Mouse (Mus musculus): ENCODE data around the gene Rilpl1.

DNA sequence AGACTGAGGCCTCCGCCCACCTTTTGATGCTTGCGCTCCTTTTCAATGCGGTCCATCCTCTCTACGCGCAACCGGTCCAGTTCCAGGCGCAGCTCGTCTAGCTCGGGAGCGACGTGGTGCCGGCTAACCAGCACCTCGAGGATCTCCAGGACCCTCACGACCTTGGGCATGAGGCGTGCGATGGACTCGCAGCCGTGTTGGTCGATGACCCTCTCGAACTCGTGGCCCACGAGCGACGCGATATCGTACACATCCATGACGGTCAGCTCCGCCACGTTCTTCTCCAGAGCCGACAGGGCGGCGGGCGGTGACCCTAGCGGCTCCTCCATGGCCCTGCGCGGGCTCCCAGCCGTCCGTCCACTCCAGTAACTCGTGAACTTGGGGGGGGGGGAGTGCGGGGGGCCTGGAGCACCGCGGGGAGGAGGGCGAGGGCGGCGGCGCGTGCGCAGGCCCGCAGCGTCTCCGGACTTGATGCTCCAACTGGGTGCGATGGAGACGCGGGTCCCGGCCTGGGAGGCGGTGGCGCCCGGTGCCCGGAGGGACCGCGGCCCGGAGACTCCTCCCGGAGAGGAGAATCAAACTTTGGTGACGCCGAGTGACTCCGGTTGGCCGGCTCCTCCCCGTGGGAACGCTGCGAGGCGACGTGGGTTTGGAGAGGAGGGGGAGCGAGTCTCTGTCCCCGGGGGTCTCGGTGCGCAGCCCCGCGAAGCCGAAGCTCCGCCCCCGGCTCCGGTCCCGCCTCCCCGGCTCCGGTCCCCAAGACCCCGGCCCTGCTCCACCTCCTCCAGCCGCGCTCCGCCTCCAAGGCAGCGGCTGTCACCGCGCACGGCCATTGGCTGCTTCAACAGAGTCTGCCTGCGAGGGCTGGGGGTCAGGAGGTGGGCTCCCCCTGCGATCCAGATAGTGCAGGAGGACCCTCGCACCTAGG lies at the start of gene Rilpl1:
- TF ChIP-seq EP300 (optimal IDR thresholded peaks at IDR 0.05): no peak
- TF ChIP-seq CTCF (IDR thresholded peaks at IDR 0.05; ENCODE audit: low read depth): no peak

Data from stomach, postnatal 0 days (tissue).